ENCODE assay signal across 35 mouse cellular contexts in the genomic region with DNA sequence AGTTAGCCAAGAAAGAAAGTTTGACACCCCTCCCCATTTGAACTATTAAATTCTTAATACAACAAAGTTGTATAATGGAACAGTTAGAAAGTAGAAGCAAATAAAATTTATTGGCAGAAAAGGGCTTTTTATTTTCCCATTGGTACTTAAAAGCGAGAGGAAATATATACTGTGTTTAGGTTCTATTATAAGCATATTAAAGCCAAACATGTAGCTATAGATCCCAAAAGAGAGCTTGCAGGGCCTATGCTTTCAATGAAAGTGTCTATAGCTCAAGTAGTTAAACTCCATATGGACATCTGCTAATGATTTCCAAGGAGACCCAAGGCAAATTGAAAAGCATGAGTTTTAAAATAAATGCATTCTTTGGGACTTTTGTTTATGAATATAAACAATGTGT. TPM values are rescaled to one million over a fixed set of nuclear protein-coding genes. Genes with fewer than 3 reads are reported as not detected.
"Had no signal": no experiment of that assay in that cellular context is flagged by ENCODE, and none has a peak within 500 bp of the region (broad histone marks: within the 10 kb centered on the region; RNA-seq: fewer than 3 reads in every experiment).

No protein-coding gene starts in this region.

- H3K27ac ChIP-seq: heart, embryonic 10.5 days; heart, embryonic 13.5 days; heart, embryonic 15.5 days; hindbrain, embryonic 10.5 days; hindbrain, embryonic 12.5 days; hindbrain, embryonic 13.5 days; hindbrain, embryonic 14.5 days; hindbrain, embryonic 15.5 days; hindbrain, postnatal 0 days; intestine, embryonic 15.5 days; kidney, embryonic 15.5 days; kidney, postnatal 0 days; layer of hippocampus, adult 2 months had no signal

- H3K4me2 ChIP-seq: heart, embryonic 11.5 days; heart, embryonic 12.5 days; heart, embryonic 13.5 days; heart, embryonic 15.5 days; hindbrain, embryonic 12.5 days; hindbrain, embryonic 13.5 days; hindbrain, embryonic 14.5 days; hindbrain, embryonic 15.5 days; intestine, embryonic 15.5 days; kidney, embryonic 15.5 days had no signal

- H3K9ac ChIP-seq: heart, embryonic 12.5 days; heart, embryonic 13.5 days; heart, embryonic 15.5 days; hindbrain, embryonic 12.5 days; hindbrain, embryonic 13.5 days; hindbrain, embryonic 14.5 days; hindbrain, embryonic 15.5 days; intestine, embryonic 15.5 days; kidney, embryonic 15.5 days had no signal

- H3K9me3 ChIP-seq: heart, embryonic 10.5 days; heart, embryonic 12.5 days; heart, embryonic 13.5 days; heart, embryonic 15.5 days; hindbrain, embryonic 10.5 days; hindbrain, embryonic 12.5 days; hindbrain, embryonic 13.5 days; hindbrain, embryonic 15.5 days; intestine, embryonic 15.5 days; kidney, embryonic 15.5 days had no signal

- DNase-seq: heart, postnatal 10 days; heart, postnatal 14 days; heart, postnatal 36 days; heart, postnatal 4 days; kidney, adult 11 months; kidney, adult 18-20 months; kidney, adult 2 months; kidney, adult 8-10 months; kidney, adult 9 months; kidney, postnatal 10 days; kidney, postnatal 14 days; kidney, postnatal 25 days; kidney, postnatal 36 days; layer of hippocampus, adult 9-11 months; layer of hippocampus, postnatal 36 days had no signal

- ATAC-seq: hindbrain, embryonic 16.5 days; hindbrain, postnatal 0 days; inflammation-experienced regulatory T-cells, adult 6 months; intestine, embryonic 15.5 days; intestine, embryonic 16.5 days; intestine, postnatal 0 days had no signal

- H3K4me3 ChIP-seq: heart, embryonic 10.5 days; heart, embryonic 12.5 days; heart, embryonic 13.5 days; heart, embryonic 15.5 days; hindbrain, embryonic 10.5 days; hindbrain, embryonic 12.5 days; hindbrain, embryonic 13.5 days; hindbrain, embryonic 15.5 days; intestine, embryonic 15.5 days; kidney, embryonic 15.5 days; layer of hippocampus, adult 2 months had no signal

- H3K36me3 ChIP-seq: heart, embryonic 10.5 days; heart, embryonic 12.5 days; heart, embryonic 13.5 days; heart, embryonic 15.5 days; hindbrain, embryonic 10.5 days; hindbrain, embryonic 12.5 days; hindbrain, embryonic 13.5 days; hindbrain, embryonic 15.5 days; intestine, embryonic 15.5 days; kidney, embryonic 15.5 days had no signal

- H3K4me1 ChIP-seq: heart, embryonic 10.5 days; heart, embryonic 12.5 days; heart, embryonic 13.5 days; heart, embryonic 15.5 days; hindbrain, embryonic 10.5 days; hindbrain, embryonic 12.5 days; hindbrain, embryonic 13.5 days; hindbrain, embryonic 15.5 days; intestine, embryonic 15.5 days; kidney, embryonic 15.5 days had no signal

- H3K27me3 ChIP-seq: heart, embryonic 12.5 days; heart, embryonic 13.5 days; heart, embryonic 15.5 days; hindbrain, embryonic 12.5 days; hindbrain, embryonic 13.5 days; hindbrain, embryonic 15.5 days; intestine, embryonic 15.5 days; kidney, embryonic 15.5 days had no signal

RNA-seq across cellular contexts. Expression of gene Pcdh10, which starts 22.3 kb away (rescaled TPM):
- polyA plus RNA-seq: heart, postnatal 0 days had no signal
